Mouse (Mus musculus) lung, postnatal 14 days (tissue): Measurements from ENCODE around the gene Pdcl.
A peak's percentile ranks its signal among the peaks of the same experiment; 100 is the strongest.

ENCODE experiments used
- DNase-seq: peaks from one replicate; pipeline ENCODE4 v3.0.0; 2021

The Pdcl gene

GRCm38 (mm10) chr2:37358633-37359540, at the start of gene Pdcl:
Pdcl (minus strand) TSS chr2:37359332.
- DNase-seq, result peak; percentile 91

- no peak for DNase-seq
Measured at GRCm38 (mm10) chr2:37395539-37395938, 36.4 kb upstream of the Pdcl start.

GRCm38 (mm10) chr2:37382921-37383320, 23.8 kb upstream of the Pdcl start:
- DNase-seq, result no peak

GRCm38 (mm10) chr2:37380189-37380588, 21.1 kb upstream of the Pdcl start:
- DNase-seq, result peak; percentile 64

GRCm38 (mm10) chr2:37376018-37376417, 16.9 kb upstream of the Pdcl start:
- no peak for DNase-seq

GRCm38 (mm10) chr2:37370651-37371050, 11.5 kb upstream of the Pdcl start:
- no peak for DNase-seq

- no peak for DNase-seq
Measured at GRCm38 (mm10) chr2:37359908-37360307, 776 bp upstream of the Pdcl start.

- DNase-seq, result no peak
Measured at GRCm38 (mm10) chr2:37355571-37355970, 3.6 kb downstream of the Pdcl start.

- DNase-seq, result no peak
Measured at GRCm38 (mm10) chr2:37351671-37352070, 7.5 kb downstream of the Pdcl start.

GRCm38 (mm10) chr2:37338497-37339187, 20.5 kb downstream of the Pdcl start:
- DNase-seq, result peak; percentile 49

GRCm38 (mm10) chr2:37333321-37333720, 25.8 kb downstream of the Pdcl start:
- no peak for DNase-seq

GRCm38 (mm10) chr2:37326215-37326614, 32.9 kb downstream of the Pdcl start, which contains the start of gene Olfr368:
Olfr368 (plus strand) TSS chr2:37326515.
- no peak for DNase-seq
